Mouse (Mus musculus) c-Kit-positive CD71-positive TER-119-negative erythroid progenitor cells, embryonic 14.5 days (primary cell): ENCODE results near the gene Tspan9.

Experiments used
- DNase-seq: peaks from one replicate; pipeline ENCODE4 v3.0.0-alpha.2; 2013; ENCODE audit warnings: low read depth

Gene Tspan9

GRCm38 (mm10) chr6:128075453-128076003, 67.9 kb downstream of the Tspan9 start:
- no peak for DNase-seq

- DNase-seq, result no peak
Observed at GRCm38 (mm10) chr6:128070921-128071558, 72.4 kb downstream of the Tspan9 start.

GRCm38 (mm10) chr6:128070072-128070872, 73.1 kb downstream of the Tspan9 start:
- no peak for DNase-seq

- no peak for DNase-seq
Observed at GRCm38 (mm10) chr6:128068144-128068543, 75.2 kb downstream of the Tspan9 start.

- DNase-seq, result no peak
Observed at GRCm38 (mm10) chr6:128065982-128066381, 77.4 kb downstream of the Tspan9 start.

- peak; percentile 5 for DNase-seq
Observed at GRCm38 (mm10) chr6:128063501-128063900, 79.9 kb downstream of the Tspan9 start.

- no peak for DNase-seq
Observed at GRCm38 (mm10) chr6:128062784-128063183, 80.6 kb downstream of the Tspan9 start.

- no peak for DNase-seq
Observed at GRCm38 (mm10) chr6:128062216-128062615, 81.2 kb downstream of the Tspan9 start.

GRCm38 (mm10) chr6:128061342-128061741, 82.1 kb downstream of the Tspan9 start:
- DNase-seq, result no peak

- no peak for DNase-seq
Observed at GRCm38 (mm10) chr6:128058570-128058969, 84.8 kb downstream of the Tspan9 start.

GRCm38 (mm10) chr6:128058157-128058556, 85.2 kb downstream of the Tspan9 start:
- no peak for DNase-seq

- DNase-seq, result no peak
Observed at GRCm38 (mm10) chr6:128053000-128053732, 90.2 kb downstream of the Tspan9 start.

- DNase-seq, result no peak
Observed at GRCm38 (mm10) chr6:128047671-128048070, 95.7 kb downstream of the Tspan9 start.

- DNase-seq, result no peak
Observed at GRCm38 (mm10) chr6:128047239-128047638, 96.2 kb downstream of the Tspan9 start.

- DNase-seq, result no peak
Observed at GRCm38 (mm10) chr6:128046799-128047198, 96.6 kb downstream of the Tspan9 start.

- no peak for DNase-seq
Observed at GRCm38 (mm10) chr6:128044691-128045090, 98.7 kb downstream of the Tspan9 start.

- DNase-seq, result no peak
Observed at GRCm38 (mm10) chr6:128043486-128043885, 99.9 kb downstream of the Tspan9 start.

- DNase-seq, result no peak
Observed at GRCm38 (mm10) chr6:128041836-128042235, 101.6 kb downstream of the Tspan9 start.

- no peak for DNase-seq
Observed at GRCm38 (mm10) chr6:128039077-128039766, 104.2 kb downstream of the Tspan9 start.

- no peak for DNase-seq
Observed at GRCm38 (mm10) chr6:128038568-128038967, 104.8 kb downstream of the Tspan9 start.

GRCm38 (mm10) chr6:128036597-128036996, 106.8 kb downstream of the Tspan9 start:
- DNase-seq, result no peak

GRCm38 (mm10) chr6:128035930-128036309, 107.5 kb downstream of the Tspan9 start:
- no peak for DNase-seq
